Mouse (Mus musculus) stomach, embryonic 15.5 days (tissue): ENCODE measurements around the gene Sh2d6. TPM values are rescaled to one million over a fixed set of nuclear protein-coding genes. Genes with fewer than 3 reads are reported as not detected.
"Not testable (repeated sequence)": the region's sequence is repeated elsewhere in the genome, so short reads cannot be mapped to it uniquely, and the experiment has no call there.

Source experiments
- ATAC-seq: fragments of 200-750 bp; cut with Nextera tagmentation; 2 replicates; pipeline ENCODE4 v1.8.0; 2017; ENCODE audit warnings: low read depth, moderate number of reproducible peaks, moderate TSS enrichment; ENCODE audit not compliant: insufficient read depth, low FRiP score
- H3K27ac ChIP-seq: fragments of 300-500 bp; sonication (generic); 2 replicates; pipeline ENCODE4 v1.5.1; 2015; ENCODE audit warnings: mild to moderate bottlenecking, inconsistent platforms
- H3K27me3 ChIP-seq: fragments of 300-500 bp; sonication (generic); replicated peaks from 2 replicates; pipeline ENCODE4 v1.6.1; 2015; ENCODE audit warnings: inconsistent platforms
- H3K36me3 ChIP-seq: fragments of 300-500 bp; sonication (generic); 2 replicates; pipeline ENCODE4 v1.6.1; 2015; ENCODE audit warnings: inconsistent platforms
- H3K4me1 ChIP-seq: fragments of 300-500 bp; sonication (generic); 2 replicates; pipeline ENCODE4 v1.6.1; 2015; ENCODE audit warnings: inconsistent platforms
- H3K4me2 ChIP-seq: fragments of 300-500 bp; sonication (generic); 2 replicates; pipeline ENCODE4 v1.6.1; 2015; ENCODE audit warnings: mild to moderate bottlenecking, inconsistent platforms
- H3K4me3 ChIP-seq: fragments of 300-500 bp; sonication (generic); replicated peaks from 2 replicates; pipeline ENCODE4 v1.5.1; 2015; ENCODE audit warnings: inconsistent platforms
- H3K9ac ChIP-seq: fragments of 300-500 bp; sonication (generic); 2 replicates; pipeline ENCODE4 v1.6.1; 2015; ENCODE audit warnings: inconsistent platforms
- H3K9me3 ChIP-seq: fragments of 300-500 bp; sonication (generic); 2 replicates; pipeline ENCODE4 v1.6.1; 2016; ENCODE audit warnings: inconsistent platforms
- WGBS: fragments of 180-500 bp; shearing (Covaris S2); methylation state at CpG from one replicate; pipeline ENCODE4 v1.1.7; 2015; 5-methylcytosine and 5-hydroxymethylcytosine counted together
- polyA plus RNA-seq: library from polyadenylated mRNA; unstranded; fragments of >200 nt; fragmentation: Nextera tagmentation; extraction: Ambion mirVana; gene quantifications from 2 replicates; pipeline ENCODE4 v1.2.1, GENCODE M21; 2015

Sh2d6 gene
- polyA plus RNA-seq, 1 experiment from 2014 or later = 0.22 TPM

DNA sequence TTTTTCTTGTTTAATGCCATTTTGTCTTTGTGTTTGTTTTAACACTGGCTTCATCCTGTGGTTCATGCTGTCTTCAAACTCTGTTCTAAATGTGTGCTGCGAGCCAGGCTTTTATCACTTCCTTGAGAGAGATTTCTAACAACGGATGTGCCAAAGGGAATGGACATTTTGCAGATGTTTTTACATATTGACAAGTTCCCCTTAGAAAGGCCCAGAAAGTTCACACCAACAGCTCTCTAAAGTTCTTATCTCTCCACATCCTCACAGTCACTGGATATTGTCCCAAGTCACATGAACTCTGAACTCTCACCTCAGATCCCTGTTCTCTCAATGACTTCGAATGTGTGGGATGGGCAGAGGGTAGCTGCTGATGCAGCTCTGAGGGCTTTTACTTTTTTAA lies 30.4 kb downstream of the Sh2d6 start:
- no peaks in the 10 kb centered on the region for H3K4me1 ChIP-seq
- no peak overlapping the region for H3K4me2 ChIP-seq
- no peak overlapping the region for H3K27ac ChIP-seq
- H3K36me3 ChIP-seq = no peaks in the 10 kb centered on the region
- H3K9ac ChIP-seq = no peak overlapping the region
- 41% methylated on average over 3 of the region's 3 CpGs for WGBS
- no peak for ATAC-seq
- H3K9me3 ChIP-seq = no peaks in the 10 kb centered on the region
- no peaks in the 10 kb centered on the region for H3K27me3 ChIP-seq
- H3K4me3 ChIP-seq = no peak overlapping the region

DNA sequence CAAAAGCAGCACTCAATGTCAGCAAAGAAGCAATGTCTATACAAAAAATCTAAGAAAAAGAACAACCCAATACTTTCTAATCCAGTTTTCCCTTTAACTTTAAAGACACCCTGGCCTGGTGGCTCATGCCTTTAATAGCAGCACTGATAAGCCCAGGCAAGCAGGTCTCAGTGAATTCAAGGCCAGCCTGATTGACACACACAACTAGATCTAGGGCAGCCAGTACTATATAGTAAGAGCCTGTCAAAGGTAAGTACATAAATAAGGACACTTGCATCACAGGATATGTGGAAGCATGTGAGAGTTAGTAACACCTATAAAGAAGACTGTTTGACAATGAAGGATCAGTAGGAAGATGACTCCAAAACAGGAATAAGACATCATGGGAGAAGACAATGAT lies 32.0 kb downstream of the Sh2d6 start:
- no peak overlapping the region for H3K9ac ChIP-seq
- H3K9me3 ChIP-seq = no peaks in the 10 kb centered on the region
- no peak overlapping the region for H3K4me2 ChIP-seq
- H3K27ac ChIP-seq = no peak overlapping the region
- H3K4me1 ChIP-seq = no peaks in the 10 kb centered on the region
- H3K27me3 ChIP-seq = no peaks in the 10 kb centered on the region
- no peak for ATAC-seq
- no peak overlapping the region for H3K4me3 ChIP-seq
- no peaks in the 10 kb centered on the region for H3K36me3 ChIP-seq

DNA sequence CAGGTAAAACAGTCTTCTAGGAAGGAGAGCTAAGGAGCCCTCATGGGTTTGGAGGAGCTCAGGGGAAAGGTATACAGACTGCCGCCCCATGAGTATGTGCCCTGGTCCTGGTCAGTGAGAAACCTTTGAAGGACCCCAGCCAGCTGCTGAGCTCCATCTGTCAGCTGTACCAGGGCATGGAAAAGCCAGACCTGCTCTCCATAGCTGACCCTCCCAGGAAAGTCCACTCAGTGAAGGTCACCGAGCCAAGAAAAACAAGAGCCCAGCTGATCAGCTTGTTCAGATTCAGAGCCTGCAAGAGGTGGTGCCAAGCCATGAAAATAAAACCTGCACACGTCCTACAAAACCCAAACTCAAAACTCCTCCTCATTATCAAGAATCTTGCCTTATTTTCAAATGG lies 32.7 kb downstream of the Sh2d6 start:
- no peaks in the 10 kb centered on the region for H3K36me3 ChIP-seq
- no peak overlapping the region for H3K4me2 ChIP-seq
- ATAC-seq = no peak
- no peak overlapping the region for H3K9ac ChIP-seq
- H3K27ac ChIP-seq = no peak overlapping the region
- no peaks in the 10 kb centered on the region for H3K4me1 ChIP-seq
- H3K4me3 ChIP-seq = no peak overlapping the region
- no peaks in the 10 kb centered on the region for H3K27me3 ChIP-seq
- H3K9me3 ChIP-seq = no peaks in the 10 kb centered on the region
- WGBS = 55% methylated on average over 3 of the region's 3 CpGs

DNA sequence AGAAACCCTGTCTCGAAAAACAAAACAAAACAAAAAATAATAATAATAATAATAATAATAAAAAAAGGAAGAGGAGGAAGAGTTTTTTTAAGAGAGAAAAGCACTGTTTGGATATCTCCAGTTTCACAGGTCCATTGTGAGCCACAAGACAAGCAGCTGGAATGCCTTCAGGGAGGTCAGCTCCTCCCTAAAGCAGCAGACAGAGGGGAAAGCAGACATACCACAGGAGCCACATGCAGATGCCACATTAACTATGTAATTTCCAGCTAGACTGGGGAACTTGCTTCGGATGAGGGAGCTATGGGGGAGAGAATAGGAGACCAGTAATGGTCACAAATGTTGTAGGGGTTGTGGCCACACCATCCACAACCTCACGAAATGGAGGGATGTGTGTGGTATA lies 34.2 kb downstream of the Sh2d6 start:
- no peaks in the 10 kb centered on the region for H3K36me3 ChIP-seq
- no peaks in the 10 kb centered on the region for H3K4me1 ChIP-seq
- no peak overlapping the region for H3K27ac ChIP-seq
- H3K4me2 ChIP-seq = no peak overlapping the region
- 56% methylated on average over 3 of the region's 3 CpGs for WGBS
- no peaks in the 10 kb centered on the region for H3K9me3 ChIP-seq
- no peak overlapping the region for H3K9ac ChIP-seq
- no peak for ATAC-seq
- no peak overlapping the region for H3K4me3 ChIP-seq
- H3K27me3 ChIP-seq = no peaks in the 10 kb centered on the region

DNA sequence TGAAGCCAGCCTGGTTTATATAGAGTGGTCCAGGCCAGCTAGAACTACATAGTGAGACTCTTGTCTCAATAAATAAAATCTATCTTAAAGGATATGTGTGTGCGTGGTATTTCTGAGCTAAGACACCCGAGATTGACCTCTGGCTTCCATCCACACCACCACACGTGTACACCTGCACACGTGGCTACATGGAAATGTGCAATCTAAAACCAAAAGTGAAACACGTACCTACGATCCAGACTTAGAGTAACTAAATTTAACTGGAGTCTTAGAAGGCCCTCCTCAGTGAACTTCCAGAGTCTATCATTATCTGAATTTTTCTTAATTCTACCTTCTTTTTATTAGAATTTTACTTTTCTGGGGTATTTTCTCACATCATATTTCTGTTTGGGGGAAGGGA lies 35.2 kb downstream of the Sh2d6 start:
- H3K9ac ChIP-seq = no peak overlapping the region
- WGBS = 83% methylated on average over 6 of the region's 6 CpGs
- no peak for ATAC-seq
- H3K4me2 ChIP-seq = no peak overlapping the region
- H3K4me1 ChIP-seq = no peaks in the 10 kb centered on the region
- no peak overlapping the region for H3K4me3 ChIP-seq
- H3K27me3 ChIP-seq = no peaks in the 10 kb centered on the region
- no peaks in the 10 kb centered on the region for H3K36me3 ChIP-seq
- no peaks in the 10 kb centered on the region for H3K9me3 ChIP-seq
- no peak overlapping the region for H3K27ac ChIP-seq

DNA sequence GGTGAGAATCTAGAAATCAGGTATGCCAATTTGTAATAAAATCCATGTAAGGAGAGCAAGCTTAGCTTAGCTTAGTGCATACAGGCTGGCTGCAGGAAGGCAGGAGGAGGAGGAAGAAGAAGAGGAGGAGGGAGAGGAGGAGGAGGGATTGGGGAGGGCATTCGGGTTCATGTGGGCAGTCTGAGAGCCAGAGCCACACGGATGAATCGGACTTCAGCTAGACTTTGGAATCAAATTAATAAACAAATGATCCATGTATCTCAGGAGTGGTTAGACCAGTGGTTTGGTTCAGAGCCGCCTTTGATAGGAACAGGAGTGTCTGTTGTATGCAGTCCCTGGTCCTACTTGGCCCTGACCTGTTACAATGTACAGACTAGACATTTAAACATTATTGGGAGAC lies 36.6 kb downstream of the Sh2d6 start:
- Histone ChIP-seq H3K27me3 (no peaks in the 10 kb centered on the region), H3K9me3 (no peaks in the 10 kb centered on the region), H3K4me1 (no peaks in the 10 kb centered on the region), H3K27ac (no peak overlapping the region), H3K9ac (no peak overlapping the region), H3K4me3 (no peak overlapping the region), H3K36me3 (no peaks in the 10 kb centered on the region), H3K4me2 (no peak overlapping the region)
- WGBS = 50% methylated on average over 4 of the region's 4 CpGs
- no peak for ATAC-seq

DNA sequence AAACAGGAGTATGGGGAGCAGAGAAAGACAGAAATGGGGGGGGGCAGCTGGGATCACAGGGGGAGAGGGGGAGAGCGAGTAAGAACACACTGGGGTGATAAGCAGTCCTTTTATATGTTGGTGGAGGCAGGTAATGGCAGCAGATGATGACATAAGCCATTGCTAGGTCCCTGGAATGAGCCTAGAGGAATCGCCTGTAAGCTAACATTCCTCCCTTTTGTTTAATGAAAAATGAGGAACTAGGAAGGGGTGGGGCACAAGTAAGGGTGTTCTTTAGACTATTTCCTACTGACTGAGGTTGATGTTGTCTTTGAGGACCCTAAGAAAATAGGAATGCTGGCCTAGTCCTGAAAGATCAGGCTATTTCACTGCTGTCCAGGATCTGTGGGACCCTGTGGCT lies 39.4 kb downstream of the Sh2d6 start:
- Histone ChIP-seq H3K9ac (no peak overlapping the region), H3K27me3 (no peaks in the 10 kb centered on the region), H3K36me3 (no peaks in the 10 kb centered on the region), H3K4me3 (no peak overlapping the region), H3K4me2 (no peak overlapping the region), H3K4me1 (no peaks in the 10 kb centered on the region), H3K27ac (no peak overlapping the region), H3K9me3 (no peaks in the 10 kb centered on the region)
- ATAC-seq = no peak
- WGBS = 59% methylated on average over 2 of the region's 2 CpGs

DNA sequence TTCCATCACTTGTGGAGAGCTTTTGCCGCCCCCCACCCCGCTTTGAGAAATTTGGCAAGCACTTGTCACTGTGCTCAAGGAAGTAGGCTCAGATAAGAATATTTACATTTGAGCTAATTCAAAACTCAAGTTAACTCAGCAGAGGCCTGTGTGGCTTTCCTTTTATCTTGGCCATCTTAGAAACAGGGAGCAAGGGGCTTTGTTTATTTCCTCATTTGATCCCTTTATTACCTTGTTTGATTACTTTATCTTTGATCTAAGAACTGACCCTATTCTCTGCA lies 41.1 kb downstream of the Sh2d6 start:
- no peak for ATAC-seq
- Histone ChIP-seq H3K27me3 (no peaks in the 10 kb centered on the region), H3K4me3 (no peak overlapping the region), H3K36me3 (no peaks in the 10 kb centered on the region), H3K27ac (no peak overlapping the region), H3K9me3 (no peaks in the 10 kb centered on the region), H3K9ac (no peak overlapping the region), H3K4me1 (0 out of 2 replicates have a peak, but pooled peaks cover 2% of the 10 kb centered on the region), H3K4me2 (no peak overlapping the region)
- WGBS = 62% methylated on average over 2 of the region's 2 CpGs

DNA sequence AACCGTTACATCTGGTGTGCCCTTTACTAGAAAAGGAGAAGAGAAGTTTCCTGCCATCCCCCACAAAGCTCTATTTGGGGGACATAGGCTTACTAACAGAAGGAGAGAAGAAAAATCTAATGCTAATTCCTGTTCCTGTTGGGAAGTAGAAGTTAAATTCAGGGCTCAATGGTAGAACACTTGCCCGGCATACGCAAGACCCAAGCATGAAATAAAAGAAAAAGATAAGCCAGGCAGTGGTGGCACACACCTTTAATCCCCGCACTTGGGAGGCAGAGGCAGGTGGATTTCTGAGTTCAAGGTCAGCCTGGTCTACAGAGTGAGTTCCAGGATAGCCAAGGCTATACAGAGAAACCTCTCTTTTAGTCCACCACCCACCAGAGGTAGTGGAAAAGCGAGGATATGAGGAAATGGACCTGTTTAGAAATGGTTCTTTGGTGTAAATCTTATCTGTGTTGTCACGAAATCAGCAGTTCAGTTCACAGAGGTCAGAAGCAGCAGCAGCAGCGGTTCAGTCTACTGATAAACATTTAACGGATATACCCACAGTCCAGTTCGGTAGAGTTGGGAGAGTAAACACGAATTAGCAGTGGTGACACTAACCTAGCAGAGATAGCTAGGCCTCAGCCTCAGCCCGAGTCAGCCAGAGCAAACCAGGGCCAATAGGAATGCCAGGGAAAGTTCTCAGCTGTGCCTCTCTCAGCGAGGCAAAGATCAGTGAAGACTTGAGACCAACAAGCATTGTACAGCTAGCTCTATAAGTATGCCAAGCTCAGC lies 41.7 kb downstream of the Sh2d6 start:
- WGBS = 78% methylated on average over 12 of the region's 12 CpGs
- Histone ChIP-seq H3K36me3 (no peaks in the 10 kb centered on the region), H3K27me3 (no peaks in the 10 kb centered on the region), H3K4me2 (no peak overlapping the region), H3K9ac (no peak overlapping the region), H3K4me1 (0 out of 2 replicates have a peak, but pooled peaks cover 3% of the 10 kb centered on the region), H3K4me3 (no peak overlapping the region), H3K9me3 (no peaks in the 10 kb centered on the region), H3K27ac (no peak overlapping the region)
- no peak for ATAC-seq

DNA sequence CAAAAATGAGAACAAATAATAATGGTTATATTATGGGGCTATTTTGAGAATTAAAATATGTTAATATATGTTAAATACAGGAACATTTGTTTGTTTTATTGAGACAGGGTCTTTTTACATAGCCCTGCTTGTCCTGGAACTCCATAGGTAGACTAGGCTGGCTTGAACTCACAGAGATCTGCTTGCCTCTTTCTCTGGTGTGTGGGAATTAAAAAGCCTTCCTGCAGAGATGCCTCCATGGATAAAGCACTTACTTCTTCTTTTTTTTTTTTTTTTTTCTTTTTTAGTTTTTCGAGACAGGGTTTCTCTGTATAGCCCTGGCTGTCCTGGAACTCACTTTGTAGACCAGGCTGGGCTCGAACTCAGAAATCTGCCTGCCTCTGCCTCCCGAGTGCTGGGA lies 42.8 kb downstream of the Sh2d6 start:
- not testable (repeated sequence) for H3K9me3 ChIP-seq, H3K4me3 ChIP-seq, H3K27me3 ChIP-seq, ATAC-seq, H3K9ac ChIP-seq, H3K4me2 ChIP-seq, H3K4me1 ChIP-seq, H3K27ac ChIP-seq, H3K36me3 ChIP-seq
- 95% methylated on average over 3 of the region's 3 CpGs for WGBS

DNA sequence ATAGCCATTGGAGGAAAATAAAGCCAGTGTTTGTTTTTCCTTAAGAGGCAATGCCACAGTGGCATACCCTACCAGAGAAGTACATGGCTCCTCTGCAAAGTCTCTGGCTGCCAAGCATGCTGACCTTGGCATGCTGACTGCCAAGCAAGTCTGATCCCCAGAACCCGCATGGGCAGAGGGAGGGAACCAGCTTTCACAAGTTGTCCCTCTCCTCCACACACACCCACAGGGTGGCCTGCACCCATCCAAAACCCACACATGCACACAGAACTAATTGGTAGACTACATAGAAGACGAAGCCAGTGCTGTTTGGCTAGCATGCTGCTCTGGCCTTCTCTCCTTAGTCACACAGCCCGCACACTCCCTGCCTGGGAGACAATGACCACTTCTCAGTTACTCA lies 43.9 kb downstream of the Sh2d6 start:
- Histone ChIP-seq H3K4me3 (no peak overlapping the region), H3K9ac (no peak overlapping the region), H3K27me3 (no peaks in the 10 kb centered on the region), H3K4me1 (0 out of 2 replicates have a peak, but pooled peaks cover 8% of the 10 kb centered on the region), H3K9me3 (no peaks in the 10 kb centered on the region), H3K27ac (no peak overlapping the region), H3K36me3 (no peaks in the 10 kb centered on the region), H3K4me2 (no peak overlapping the region)
- WGBS = 89% methylated on average over 3 of the region's 3 CpGs
- ATAC-seq = no peak

DNA sequence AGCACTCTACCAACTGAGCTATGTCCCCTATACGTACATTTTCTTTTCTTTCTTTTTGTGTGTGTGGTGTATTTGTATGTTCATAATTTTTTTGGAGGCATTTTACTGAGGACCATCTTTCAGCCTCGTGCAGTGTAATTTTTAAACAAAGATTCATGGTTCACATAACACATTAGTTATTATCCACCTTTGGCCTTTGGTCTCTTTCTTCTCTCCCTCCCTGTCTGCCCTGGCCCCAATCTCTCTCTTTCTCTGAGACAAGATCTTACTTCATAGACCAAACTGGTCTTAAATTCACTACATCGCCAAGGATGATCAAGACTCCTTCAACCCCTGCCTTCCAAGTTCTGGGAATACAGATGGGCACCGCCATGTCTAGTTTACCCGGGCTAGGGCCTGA lies 44.7 kb downstream of the Sh2d6 start:
- no peak for ATAC-seq
- no peaks in the 10 kb centered on the region for H3K27me3 ChIP-seq
- H3K4me3 ChIP-seq = no peak overlapping the region
- H3K36me3 ChIP-seq = no peaks in the 10 kb centered on the region
- no peaks in the 10 kb centered on the region for H3K9me3 ChIP-seq
- H3K4me1 ChIP-seq = 0 out of 2 replicates have a peak, but pooled peaks cover 8% of the 10 kb centered on the region
- no peak overlapping the region for H3K9ac ChIP-seq
- H3K27ac ChIP-seq = no peak overlapping the region
- no peak overlapping the region for H3K4me2 ChIP-seq
- WGBS = 83% methylated on average over 5 of the region's 5 CpGs
